Mouse (Mus musculus): Measurements from ENCODE around the gene Jup.

- TF ChIP-seq CTCF (IDR thresholded peaks at IDR 0.05), result no peak
- TF ChIP-seq EP300 (IDR thresholded peaks at IDR 0.05), result no peak
These were observed 26.3 kb upstream of the Jup start for GRCm38 (mm10) chr11:100423836-100424235.
